Mouse (Mus musculus): Measurements from ENCODE around the gene Rhbdd1. TPM values are rescaled to one million over a fixed set of nuclear protein-coding genes. Genes with fewer than 3 reads are reported as not detected.

Gene Rhbdd1
- 12.7 and 13.0 TPM in 2 replicates for polyA plus RNA-seq (2015; fragmentation: Nextera tagmentation; extraction: Ambion mirVana)

DNA sequence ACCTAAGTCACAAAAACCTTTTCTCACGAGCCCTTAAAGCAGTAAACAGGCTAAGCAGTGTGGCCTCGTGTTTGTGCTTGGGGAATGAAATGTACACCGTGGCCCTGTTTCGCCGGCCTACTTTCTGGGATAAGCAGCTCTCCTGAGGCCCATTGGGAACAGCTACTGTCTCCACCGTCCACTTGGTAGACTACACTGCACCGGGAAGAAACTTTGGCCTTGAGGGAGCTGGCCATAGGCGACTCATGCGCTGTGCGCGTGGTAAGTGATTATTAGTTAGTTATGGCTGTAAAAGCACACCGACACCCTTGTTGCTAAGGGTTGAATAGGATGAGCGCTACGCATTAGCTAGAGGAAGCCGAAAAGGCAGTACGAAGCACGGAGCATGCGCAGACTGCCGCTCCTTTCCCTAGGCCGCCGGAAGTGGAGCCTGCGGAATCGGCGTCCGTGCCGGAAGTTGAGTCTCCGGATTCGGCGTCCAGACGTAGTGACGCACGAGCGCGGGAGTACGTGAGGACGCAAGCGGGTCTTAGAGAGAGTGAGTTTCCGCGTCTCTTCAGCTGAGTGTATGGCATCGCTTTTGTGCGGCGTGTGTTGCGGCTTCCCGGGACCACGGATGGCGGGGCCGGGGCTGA, at the start of gene Rhbdd1:
TSS of gene Rhbdd1 (plus strand) at position 342 of the 635 bp plus-strand sequence.
- H3K36me3 ChIP-seq (ENCODE audit: control insufficient read depth, insufficient read depth, low read length): no peaks in the 10 kb centered on the region
- H3K9me3 ChIP-seq (ENCODE audit: control insufficient read depth, low read length): no peaks in the 10 kb centered on the region
- peak within 1 kb of the TSS; percentile 95 for H3K27ac ChIP-seq (ENCODE audit: low read length)
- peak within 1 kb of the TSS; percentile 72 for H3K4me2 ChIP-seq (ENCODE audit: low read depth, low read length)
- ATAC-seq: peak; percentile 99
- H3K9ac ChIP-seq (ENCODE audit: low read depth, low read length): peak within 1 kb of the TSS; percentile 96
- peak within 1 kb of the TSS; percentile 93 for H3K4me3 ChIP-seq (ENCODE audit: low read length)
- peaks cover 5% of the 10 kb centered on the region; the same call in 1 of the 2 replicates for H3K4me1 ChIP-seq (ENCODE audit: control insufficient read depth, insufficient read depth, low read length)
- 5% methylated on average over 47 of the region's 47 CpGs for WGBS
- no peaks in the 10 kb centered on the region for H3K27me3 ChIP-seq (replicated peaks; ENCODE audit: control insufficient read depth, insufficient read depth, low read length)

- Histone ChIP-seq H3K4me1 (ENCODE audit: control insufficient read depth, insufficient read depth, low read length) (no peaks in the 10 kb centered on the region), H3K4me2 (ENCODE audit: low read depth, low read length) (no peak overlapping the region), H3K9ac (ENCODE audit: low read depth, low read length) (no peak overlapping the region), H3K27ac (ENCODE audit: low read length) (no peak overlapping the region), H3K36me3 (ENCODE audit: control insufficient read depth, insufficient read depth, low read length) (no peaks in the 10 kb centered on the region), H3K4me3 (ENCODE audit: low read length) (no peak overlapping the region), H3K27me3 (replicated peaks; ENCODE audit: control insufficient read depth, insufficient read depth, low read length) (no peaks in the 10 kb centered on the region), H3K9me3 (ENCODE audit: control insufficient read depth, low read length) (no peaks in the 10 kb centered on the region)
- 72% methylated on average over 4 of the region's 4 CpGs for WGBS
- ATAC-seq: no peak
These were observed 48.7 kb upstream of the Rhbdd1 start for GRCm38 (mm10) chr1:82267547-82267946.

GRCm38 (mm10) chr1:82272231-82272630, 44.0 kb upstream of the Rhbdd1 start:
- H3K4me2 ChIP-seq (ENCODE audit: low read depth, low read length): no peak overlapping the region
- 90% methylated on average over 5 of the region's 5 CpGs for WGBS
- H3K36me3 ChIP-seq (ENCODE audit: control insufficient read depth, insufficient read depth, low read length): 0 out of 2 replicates have a peak, but pooled peaks cover 3% of the 10 kb centered on the region
- no peak overlapping the region for H3K27ac ChIP-seq (ENCODE audit: low read length)
- ATAC-seq: no peak
- H3K9ac ChIP-seq (ENCODE audit: low read depth, low read length): no peak overlapping the region
- no peaks in the 10 kb centered on the region for H3K27me3 ChIP-seq (replicated peaks; ENCODE audit: control insufficient read depth, insufficient read depth, low read length)
- H3K4me3 ChIP-seq (ENCODE audit: low read length): no peak overlapping the region
- H3K4me1 ChIP-seq (ENCODE audit: control insufficient read depth, insufficient read depth, low read length): peaks cover 3% of the 10 kb centered on the region
- H3K9me3 ChIP-seq (ENCODE audit: control insufficient read depth, low read length): no peaks in the 10 kb centered on the region

GRCm38 (mm10) chr1:82273529-82273928, 42.7 kb upstream of the Rhbdd1 start:
- Histone ChIP-seq H3K9ac (ENCODE audit: low read depth, low read length) (no peak overlapping the region), H3K36me3 (ENCODE audit: control insufficient read depth, insufficient read depth, low read length) (0 out of 2 replicates have a peak, but pooled peaks cover 3% of the 10 kb centered on the region), H3K27ac (ENCODE audit: low read length) (no peak overlapping the region), H3K4me1 (ENCODE audit: control insufficient read depth, insufficient read depth, low read length) (peaks cover 3% of the 10 kb centered on the region), H3K9me3 (ENCODE audit: control insufficient read depth, low read length) (no peaks in the 10 kb centered on the region), H3K4me3 (ENCODE audit: low read length) (no peak overlapping the region), H3K27me3 (replicated peaks; ENCODE audit: control insufficient read depth, insufficient read depth, low read length) (no peaks in the 10 kb centered on the region), H3K4me2 (ENCODE audit: low read depth, low read length) (no peak overlapping the region)
- 50% methylated on average over 6 of the region's 6 CpGs for WGBS
- ATAC-seq: no peak

GRCm38 (mm10) chr1:82274361-82274760, 41.9 kb upstream of the Rhbdd1 start:
- Histone ChIP-seq H3K4me2 (ENCODE audit: low read depth, low read length) (no peak overlapping the region), H3K36me3 (ENCODE audit: control insufficient read depth, insufficient read depth, low read length) (0 out of 2 replicates have a peak, but pooled peaks cover 3% of the 10 kb centered on the region), H3K4me3 (ENCODE audit: low read length) (no peak overlapping the region), H3K9ac (ENCODE audit: low read depth, low read length) (no peak overlapping the region), H3K9me3 (ENCODE audit: control insufficient read depth, low read length) (no peaks in the 10 kb centered on the region), H3K4me1 (ENCODE audit: control insufficient read depth, insufficient read depth, low read length) (peaks cover 3% of the 10 kb centered on the region), H3K27ac (ENCODE audit: low read length) (no peak overlapping the region), H3K27me3 (replicated peaks; ENCODE audit: control insufficient read depth, insufficient read depth, low read length) (no peaks in the 10 kb centered on the region)
- WGBS: 38% methylated on average over 1 of the region's 1 CpGs
- no peak for ATAC-seq

GRCm38 (mm10) chr1:82279768-82280167, 36.5 kb upstream of the Rhbdd1 start:
- Histone ChIP-seq H3K9me3 (ENCODE audit: control insufficient read depth, low read length) (no peaks in the 10 kb centered on the region), H3K27me3 (replicated peaks; ENCODE audit: control insufficient read depth, insufficient read depth, low read length) (no peaks in the 10 kb centered on the region), H3K36me3 (ENCODE audit: control insufficient read depth, insufficient read depth, low read length) (0 out of 2 replicates have a peak, but pooled peaks cover 3% of the 10 kb centered on the region), H3K4me3 (ENCODE audit: low read length) (no peak overlapping the region), H3K4me1 (ENCODE audit: control insufficient read depth, insufficient read depth, low read length) (peaks cover 6% of the 10 kb centered on the region; the same call in 1 of the 2 replicates), H3K9ac (ENCODE audit: low read depth, low read length) (no peak overlapping the region), H3K27ac (ENCODE audit: low read length) (no peak overlapping the region), H3K4me2 (ENCODE audit: low read depth, low read length) (no peak overlapping the region)
- no peak for ATAC-seq
- 66% methylated on average over 1 of the region's 1 CpGs for WGBS

GRCm38 (mm10) chr1:82281823-82282222, 34.4 kb upstream of the Rhbdd1 start:
- Histone ChIP-seq H3K27me3 (replicated peaks; ENCODE audit: control insufficient read depth, insufficient read depth, low read length) (no peaks in the 10 kb centered on the region), H3K9ac (ENCODE audit: low read depth, low read length) (no peak overlapping the region), H3K9me3 (ENCODE audit: control insufficient read depth, low read length) (no peaks in the 10 kb centered on the region), H3K36me3 (ENCODE audit: control insufficient read depth, insufficient read depth, low read length) (no peaks in the 10 kb centered on the region), H3K4me2 (ENCODE audit: low read depth, low read length) (no peak overlapping the region), H3K4me3 (ENCODE audit: low read length) (no peak overlapping the region), H3K4me1 (ENCODE audit: control insufficient read depth, insufficient read depth, low read length) (peaks cover 6% of the 10 kb centered on the region; the same call in 1 of the 2 replicates), H3K27ac (ENCODE audit: low read length) (no peak overlapping the region)
- 78% methylated on average over 6 of the region's 6 CpGs for WGBS
- no peak for ATAC-seq

GRCm38 (mm10) chr1:82282992-82283611, 33.1 kb upstream of the Rhbdd1 start:
- H3K4me2 ChIP-seq (ENCODE audit: low read depth, low read length): peak overlapping the region; percentile 85
- peak; percentile 99 for ATAC-seq
- peak overlapping the region; percentile 88 for H3K27ac ChIP-seq (ENCODE audit: low read length)
- H3K9me3 ChIP-seq (ENCODE audit: control insufficient read depth, low read length): no peaks in the 10 kb centered on the region
- 2% methylated on average over 31 of the region's 35 CpGs for WGBS
- H3K4me3 ChIP-seq (ENCODE audit: low read length): peak overlapping the region; percentile 54
- H3K36me3 ChIP-seq (ENCODE audit: control insufficient read depth, insufficient read depth, low read length): no peaks in the 10 kb centered on the region
- no peaks in the 10 kb centered on the region for H3K27me3 ChIP-seq (replicated peaks; ENCODE audit: control insufficient read depth, insufficient read depth, low read length)
- peaks cover 16% of the 10 kb centered on the region for H3K4me1 ChIP-seq (ENCODE audit: control insufficient read depth, insufficient read depth, low read length)
- H3K9ac ChIP-seq (ENCODE audit: low read depth, low read length): peak overlapping the region; percentile 76

DNA sequence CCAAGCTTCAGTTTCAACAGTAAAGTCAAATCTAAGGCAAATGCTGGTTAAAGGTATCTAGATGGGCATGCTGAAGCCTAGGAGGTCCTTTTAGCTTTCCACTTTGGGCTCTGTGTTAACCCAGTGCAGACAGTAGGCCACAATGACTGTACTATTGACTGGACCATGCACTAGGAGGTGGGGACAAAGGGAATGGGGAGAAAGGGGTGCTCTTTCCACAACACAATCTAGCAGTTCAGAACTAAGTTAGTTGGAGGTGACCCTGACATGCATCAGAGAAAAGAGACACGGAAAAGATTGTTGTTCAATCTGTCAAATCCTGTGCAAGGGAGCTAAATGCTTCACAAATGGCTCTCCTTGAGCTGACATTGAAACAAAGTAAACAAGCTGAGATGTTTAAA, 32.4 kb upstream of the Rhbdd1 start:
- H3K9me3 ChIP-seq (ENCODE audit: control insufficient read depth, low read length): no peaks in the 10 kb centered on the region

More for the DNA sequence above, 32.4 kb upstream of the Rhbdd1 start:
- peak overlapping the region; percentile 76 for H3K9ac ChIP-seq (ENCODE audit: low read depth, low read length)
- no peaks in the 10 kb centered on the region for H3K36me3 ChIP-seq (ENCODE audit: control insufficient read depth, insufficient read depth, low read length)
- H3K4me1 ChIP-seq (ENCODE audit: control insufficient read depth, insufficient read depth, low read length): peaks cover 16% of the 10 kb centered on the region
- peak overlapping the region; percentile 54 for H3K4me3 ChIP-seq (ENCODE audit: low read length)
- H3K27me3 ChIP-seq (replicated peaks; ENCODE audit: control insufficient read depth, insufficient read depth, low read length): no peaks in the 10 kb centered on the region
- peak overlapping the region; percentile 85 for H3K4me2 ChIP-seq (ENCODE audit: low read depth, low read length)
- 0 out of 2 replicates have a peak, but pooled peaks have one; percentile 7 for ATAC-seq
- WGBS: 6% methylated on average over 1 of the region's 1 CpGs
- peak overlapping the region; percentile 88 for H3K27ac ChIP-seq (ENCODE audit: low read length)
